Mouse (Mus musculus) activated CD4-positive, CD25-positive, alpha-beta regulatory T cell, adult 9 weeks (primary cell): ENCODE measurements around the gene Ccdc6. TPM values are rescaled to one million over a fixed set of nuclear protein-coding genes. Genes with fewer than 3 reads are reported as not detected.

ENCODE experiments used
- polyA plus RNA-seq: library from polyadenylated mRNA; unstranded; fragments of 100-300 nt; shearing (Covaris generic); gene quantifications from one replicate; pipeline ENCODE4 v1.2.1, GENCODE M21; 2017

Ccdc6 gene
- polyA plus RNA-seq = 7.5 TPM

DNA sequence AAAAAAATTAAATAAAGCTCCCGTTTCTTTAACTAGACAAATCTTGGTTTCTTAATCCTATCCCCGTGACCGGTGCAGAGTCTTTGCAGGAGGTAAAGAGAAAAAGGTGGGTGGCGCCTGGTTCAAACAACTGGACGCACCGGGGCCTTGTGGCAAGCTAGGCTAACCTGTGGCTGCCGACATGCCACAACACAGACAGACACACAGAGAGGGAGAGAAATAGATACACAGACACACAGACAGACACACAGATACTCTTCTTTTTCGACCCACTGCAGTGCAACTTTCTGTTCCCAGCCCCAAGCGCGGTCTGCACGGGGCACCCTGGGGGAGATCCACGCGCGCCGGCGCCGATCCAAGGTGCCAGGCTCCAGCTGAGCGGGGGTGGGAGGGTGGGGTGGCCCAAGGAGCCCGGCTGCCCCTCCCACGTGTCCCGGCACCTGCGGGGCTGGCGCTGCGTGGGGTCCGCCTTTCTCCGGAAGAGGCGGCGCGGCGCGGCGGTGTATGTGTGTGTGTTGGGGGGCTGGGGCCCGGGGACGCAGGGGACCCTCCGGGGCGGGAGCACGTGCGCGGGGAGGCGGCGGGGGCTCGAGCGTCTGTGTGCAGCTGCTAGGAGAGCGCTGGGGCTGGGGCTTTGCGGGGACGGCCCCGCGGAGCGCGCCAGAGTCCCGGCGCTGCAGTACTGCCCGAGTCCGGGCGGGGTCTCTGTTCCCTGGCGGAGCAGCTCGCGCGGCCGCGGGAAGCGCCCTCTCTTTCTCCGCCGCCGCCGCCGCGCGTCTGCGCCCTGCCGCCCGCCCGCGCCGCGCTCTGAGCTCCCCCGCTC is at the start of gene Ccdc6:
Gene Ccdc6, plus strand, starts transcription at position 756 of the 823 bp plus-strand sequence.

DNA sequence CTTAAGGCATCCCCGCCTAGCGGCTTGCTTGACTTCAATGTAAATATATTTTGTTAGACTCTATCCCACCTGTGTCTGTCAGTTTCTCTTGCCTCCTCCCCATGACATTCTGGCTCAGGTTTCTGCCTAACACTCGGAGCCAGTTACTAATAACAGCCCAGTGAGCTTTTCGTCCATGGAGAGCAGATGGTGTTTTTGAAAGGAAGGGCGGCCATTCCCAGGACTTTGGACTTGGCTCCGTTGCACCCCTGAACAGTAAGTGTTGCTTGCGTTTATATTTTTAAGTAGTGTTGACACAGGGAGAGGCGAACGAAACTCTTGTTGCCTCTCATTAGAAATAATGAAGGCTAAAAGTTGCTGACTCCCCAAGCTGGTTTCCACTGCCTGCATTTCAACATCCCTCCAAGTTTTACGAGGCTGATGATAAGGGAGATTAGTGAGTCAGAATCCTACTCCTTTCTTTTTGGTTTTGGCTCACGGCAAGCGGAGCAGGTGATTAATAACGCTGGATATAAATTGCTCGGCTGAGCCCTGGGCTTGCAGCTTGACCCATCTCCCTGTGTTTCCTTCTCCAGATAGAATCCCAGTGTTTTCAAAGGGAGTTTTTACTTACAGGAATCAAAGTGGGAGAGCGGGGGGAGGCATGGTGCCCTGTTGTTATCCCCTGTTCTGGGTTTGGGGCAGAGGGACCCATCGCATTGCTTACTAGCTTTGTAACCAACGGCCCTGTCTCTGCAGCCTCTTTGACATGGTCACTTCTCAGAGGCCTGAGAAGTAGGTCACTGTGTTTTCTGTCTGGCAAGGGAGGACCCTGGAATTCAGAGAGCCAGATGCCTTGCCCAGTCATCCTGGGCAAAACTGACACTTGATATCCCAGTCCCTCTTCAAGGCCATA is 107.8 kb downstream of the Ccdc6 start, which contains the start of gene Mrln:
Gene Mrln, plus strand, starts transcription at position 160 of the 895 bp plus-strand sequence.

Other genes starting within 250 kb of the Ccdc6 start
- not detected for gene Mrln, start 107.5 kb downstream of the Ccdc6 start, polyA plus RNA-seq
- gene Slc16a9, start 148.0 kb downstream of the Ccdc6 start, polyA plus RNA-seq = 0.35 TPM